Mouse (Mus musculus) cortical plate, adult 2 months (tissue): ENCODE results near the gene Psors1c2.

Experiments used
- CTCF ChIP-seq: fragments of 200-500 bp; IDR thresholded peaks from 2 replicates; pipeline ENCODE4 v1.5.1; 2011; ENCODE audit warnings: mild to moderate bottlenecking, control low read depth, low read length; ENCODE audit not compliant: insufficient read depth; ENCODE audit errors: extremely low read depth
- POLR2A ChIP-seq: fragments of 200-500 bp; IDR thresholded peaks from 2 replicates; pipeline ENCODE4 v1.6.1; 2011; ENCODE audit warnings: mild to moderate bottlenecking, low read length, control low read depth; ENCODE audit not compliant: insufficient read depth; ENCODE audit errors: extremely low read depth

GRCm38 (mm10) chr17:35502762-35503161, 30.2 kb upstream of the Psors1c2 start:
- no peak for TF ChIP-seq CTCF
- TF ChIP-seq POLR2A: no peak
